Mouse (Mus musculus) spleen, adult 2 months (tissue): ENCODE data around the gene Mprip. TPM values are rescaled to one million over a fixed set of nuclear protein-coding genes. Genes with fewer than 3 reads are reported as not detected.
A peak's percentile ranks its signal among the peaks of the same experiment; 100 is the strongest.

Experiments used
- DNase-seq, 2 experiments: peaks; one replicate each; pipeline versions ENCODE4 v3.0.0 to v3.0.0-alpha.2; 2012 to 2021; ENCODE audit warnings: low spot score in 2 of 2, low read depth in 1 of 2
- H3K27ac ChIP-seq: fragments of 200-500 bp; 2 replicates; pipeline ENCODE4 v1.5.1; 2012; ENCODE audit warnings: low read length, inconsistent platforms; ENCODE audit not compliant: insufficient read depth
- H3K27me3 ChIP-seq: fragments of 200-500 bp; 2 replicates; pipeline ENCODE4 v1.6.1; 2012; ENCODE audit warnings: mild to moderate bottlenecking, moderate library complexity, low read length, inconsistent platforms; ENCODE audit not compliant: control insufficient read depth, insufficient read depth
- H3K36me3 ChIP-seq: fragments of 200-500 bp; 2 replicates; pipeline ENCODE4 v1.6.1; 2012; ENCODE audit warnings: mild to moderate bottlenecking, low read length, inconsistent platforms; ENCODE audit not compliant: control insufficient read depth, insufficient read depth
- H3K4me1 ChIP-seq: fragments of 200-500 bp; 2 replicates; pipeline ENCODE4 v1.6.1; 2011; ENCODE audit warnings: inconsistent platforms; ENCODE audit not compliant: control insufficient read depth, insufficient read depth, insufficient read length
- H3K4me3 ChIP-seq: fragments of 200-500 bp; 2 replicates; pipeline ENCODE4 v1.5.1; 2011; ENCODE audit warnings: mild to moderate bottlenecking, inconsistent platforms; ENCODE audit not compliant: insufficient read depth, insufficient read length; ENCODE audit errors: extremely low read depth
- CTCF ChIP-seq: fragments of 200-500 bp; IDR thresholded peaks from 2 replicates; pipeline ENCODE4 v1.5.1; 2011; ENCODE audit warnings: mild to moderate bottlenecking, inconsistent platforms; ENCODE audit not compliant: insufficient read depth, insufficient read length, insufficient replicate concordance; ENCODE audit errors: extremely low read depth
- POLR2A ChIP-seq: fragments of 200-500 bp; IDR thresholded peaks from 2 replicates; pipeline ENCODE4 v1.6.1; 2011; ENCODE audit warnings: low read depth, low read length, inconsistent platforms
- WGBS: fragments of 180-500 bp; shearing (Covaris S2); methylation state at CpG from one replicate; pipeline ENCODE4 v1.1.7; 2018; 5-methylcytosine and 5-hydroxymethylcytosine counted together
- polyA plus RNA-seq: library from polyadenylated mRNA; depleted of rRNA; stranded (reverse); fragments of >200 nt; gene quantifications from 2 replicates; pipeline ENCODE4 v1.2.3, GENCODE M21; 2012

The Mprip gene
- polyA plus RNA-seq, 1 experiment, result 55.4 TPM

GRCm38 (mm10) chr11:59778181-59778873 lies 117.2 kb downstream of the Mprip start:
- DNase-seq, result peak; percentile 39 to 56
- TF ChIP-seq CTCF (peak; percentile 95), POLR2A (no peak)
- no peaks in the 10 kb centered on the region for H3K27me3 ChIP-seq
- H3K36me3 ChIP-seq, result peaks cover 6% of the 10 kb centered on the region
- no peak overlapping the region for H3K4me3 ChIP-seq
- H3K27ac ChIP-seq, result no peak overlapping the region
- WGBS, result 60% methylated on average over 9 of the region's 9 CpGs
- no peaks in the 10 kb centered on the region for H3K4me1 ChIP-seq

- Histone ChIP-seq H3K27ac (no peak overlapping the region), H3K36me3 (peaks cover 6% of the 10 kb centered on the region), H3K4me1 (no peaks in the 10 kb centered on the region), H3K27me3 (no peaks in the 10 kb centered on the region), H3K4me3 (no peak overlapping the region)
- WGBS, result 82% methylated on average over 1 of the region's 1 CpGs
- no peak for TF ChIP-seq CTCF
- no peak for TF ChIP-seq POLR2A
- DNase-seq, result no peak
Observed at GRCm38 (mm10) chr11:59778874-59779223, 117.7 kb downstream of the Mprip start.

GRCm38 (mm10) chr11:59779406-59779805 lies 118.3 kb downstream of the Mprip start:
- no peak for DNase-seq
- no peak for TF ChIP-seq POLR2A
- TF ChIP-seq CTCF, result no peak
- Histone ChIP-seq H3K4me1 (no peaks in the 10 kb centered on the region), H3K27ac (no peak overlapping the region), H3K4me3 (no peak overlapping the region), H3K36me3 (peaks cover 6% of the 10 kb centered on the region), H3K27me3 (no peaks in the 10 kb centered on the region)
- WGBS, result 88% methylated on average over 4 of the region's 4 CpGs

- Histone ChIP-seq H3K27ac (no peak overlapping the region), H3K27me3 (no peaks in the 10 kb centered on the region), H3K36me3 (peaks cover 6% of the 10 kb centered on the region), H3K4me3 (no peak overlapping the region), H3K4me1 (no peaks in the 10 kb centered on the region)
- TF ChIP-seq CTCF, result no peak
- TF ChIP-seq POLR2A, result no peak
- no peak for DNase-seq
- 89% methylated on average over 4 of the region's 4 CpGs for WGBS
Observed at GRCm38 (mm10) chr11:59780241-59780640, 119.1 kb downstream of the Mprip start.

GRCm38 (mm10) chr11:59782091-59782590 lies 121.0 kb downstream of the Mprip start:
- peaks cover 2% of the 10 kb centered on the region; the same call in 1 of the 2 replicates for H3K4me1 ChIP-seq
- whole genome bisulfite sequencing, result 82% methylated on average over 7 of the region's 7 CpGs
- no peak for DNase-seq
- H3K36me3 ChIP-seq, result peaks cover under 1% of the 10 kb centered on the region; the same call in 1 of the 2 replicates
- peaks cover 3% of the 10 kb centered on the region for H3K27me3 ChIP-seq
- TF ChIP-seq CTCF (no peak), POLR2A (no peak)
- H3K4me3 ChIP-seq, result no peak overlapping the region
- H3K27ac ChIP-seq, result no peak overlapping the region

GRCm38 (mm10) chr11:59783591-59783990 lies 122.5 kb downstream of the Mprip start:
- 90% methylated on average over 6 of the region's 6 CpGs for WGBS
- no peaks in the 10 kb centered on the region for H3K36me3 ChIP-seq
- H3K27ac ChIP-seq, result no peak overlapping the region
- peaks cover 7% of the 10 kb centered on the region; the same call in 1 of the 2 replicates for H3K4me1 ChIP-seq
- peaks cover 7% of the 10 kb centered on the region for H3K27me3 ChIP-seq
- no peak for TF ChIP-seq POLR2A
- TF ChIP-seq CTCF, result no peak
- DNase-seq, result no peak
- no peak overlapping the region for H3K4me3 ChIP-seq
